Mouse (Mus musculus) urinary bladder, postnatal 25 days (tissue): ENCODE results near the gene Morn1.

Experiments
- DNase-seq: peaks from one replicate; pipeline ENCODE4 v3.0.0; 2022; ENCODE audit warnings: low spot score

Morn1 gene

DNA sequence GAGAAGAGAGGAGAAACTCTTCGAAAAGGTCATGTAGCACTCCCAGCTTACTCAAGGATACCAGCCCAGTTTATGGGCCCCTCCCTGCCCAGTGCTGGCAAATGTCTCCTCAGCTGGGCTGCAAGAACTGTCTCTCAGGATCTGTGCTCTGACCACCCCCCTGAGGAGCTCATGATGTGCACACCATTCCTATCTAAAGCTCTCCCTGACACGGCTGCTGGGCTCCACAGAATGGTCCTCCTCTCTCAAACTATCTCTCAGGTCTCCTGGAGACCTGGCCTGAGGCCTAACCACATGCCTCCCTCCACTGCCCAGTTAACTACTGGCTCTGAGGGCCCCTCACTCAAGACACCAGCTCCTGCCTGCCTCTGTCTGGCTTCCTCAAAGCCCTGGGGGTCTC, 53.8 kb downstream of the Morn1 start:
- no peak for DNase-seq

GRCm38 (mm10) chr4:155140795-155141265, 54.5 kb downstream of the Morn1 start:
- DNase-seq, result peak; percentile 62

- no peak for DNase-seq
Observed at GRCm38 (mm10) chr4:155142836-155143235, 56.5 kb downstream of the Morn1 start.

DNA sequence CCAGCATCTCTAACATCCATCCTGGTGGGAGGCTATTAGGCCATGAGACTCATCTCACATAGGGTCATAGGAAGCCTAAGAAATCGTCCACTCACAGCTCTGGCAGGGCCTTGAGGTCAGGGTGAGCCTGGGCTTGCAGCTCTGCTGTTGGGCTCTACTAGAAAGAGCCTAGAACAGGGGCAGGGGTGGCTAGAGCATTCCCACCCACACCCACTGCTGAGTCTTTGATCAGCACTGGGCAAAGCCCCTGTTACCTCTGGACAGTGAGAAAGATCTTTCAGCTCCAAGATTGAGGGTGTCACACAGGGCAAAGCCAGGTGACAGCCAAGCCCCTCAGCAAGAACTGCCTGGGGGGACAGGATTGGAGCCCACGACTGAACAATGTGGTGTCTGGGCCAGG, 57.0 kb downstream of the Morn1 start:
- DNase-seq, result no peak

DNA sequence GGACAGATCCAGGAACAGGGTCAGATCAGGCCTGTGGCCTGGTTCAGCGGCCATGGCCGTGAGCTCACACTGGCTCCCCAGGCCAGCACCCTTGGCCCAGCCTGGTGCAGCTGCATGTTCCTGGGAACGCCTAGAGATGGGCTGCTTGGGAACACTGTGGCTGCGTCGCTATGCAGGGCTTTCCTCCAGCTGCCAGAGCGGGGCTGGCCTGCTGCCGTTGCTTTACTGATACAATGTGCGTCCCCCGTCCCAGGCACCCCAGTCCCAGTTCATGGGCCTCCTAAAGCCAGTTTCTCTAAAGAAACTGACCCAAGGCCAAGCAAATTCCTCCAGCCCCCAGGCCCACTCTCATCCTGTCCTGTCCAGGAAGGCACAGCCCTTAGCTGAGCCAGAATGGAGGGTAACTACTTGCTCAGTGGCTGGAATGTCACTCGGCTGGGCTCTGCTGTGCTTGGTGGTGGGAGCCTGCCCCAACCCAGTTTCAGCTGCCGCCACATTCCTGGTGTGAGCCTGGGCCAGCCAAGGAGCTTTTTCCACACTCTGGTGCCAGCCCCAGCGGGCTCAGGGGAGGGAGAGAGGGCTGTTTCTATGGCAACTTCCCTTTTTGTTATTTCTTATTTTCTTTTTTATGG, 57.6 kb downstream of the Morn1 start:
- DNase-seq, result peak; percentile 41

- no peak for DNase-seq
Observed at GRCm38 (mm10) chr4:155144548-155145180, 58.3 kb downstream of the Morn1 start.

GRCm38 (mm10) chr4:155146107-155146823, 59.9 kb downstream of the Morn1 start:
- no peak for DNase-seq

- no peak for DNase-seq
Observed at GRCm38 (mm10) chr4:155148453-155148852, 62.1 kb downstream of the Morn1 start.

DNA sequence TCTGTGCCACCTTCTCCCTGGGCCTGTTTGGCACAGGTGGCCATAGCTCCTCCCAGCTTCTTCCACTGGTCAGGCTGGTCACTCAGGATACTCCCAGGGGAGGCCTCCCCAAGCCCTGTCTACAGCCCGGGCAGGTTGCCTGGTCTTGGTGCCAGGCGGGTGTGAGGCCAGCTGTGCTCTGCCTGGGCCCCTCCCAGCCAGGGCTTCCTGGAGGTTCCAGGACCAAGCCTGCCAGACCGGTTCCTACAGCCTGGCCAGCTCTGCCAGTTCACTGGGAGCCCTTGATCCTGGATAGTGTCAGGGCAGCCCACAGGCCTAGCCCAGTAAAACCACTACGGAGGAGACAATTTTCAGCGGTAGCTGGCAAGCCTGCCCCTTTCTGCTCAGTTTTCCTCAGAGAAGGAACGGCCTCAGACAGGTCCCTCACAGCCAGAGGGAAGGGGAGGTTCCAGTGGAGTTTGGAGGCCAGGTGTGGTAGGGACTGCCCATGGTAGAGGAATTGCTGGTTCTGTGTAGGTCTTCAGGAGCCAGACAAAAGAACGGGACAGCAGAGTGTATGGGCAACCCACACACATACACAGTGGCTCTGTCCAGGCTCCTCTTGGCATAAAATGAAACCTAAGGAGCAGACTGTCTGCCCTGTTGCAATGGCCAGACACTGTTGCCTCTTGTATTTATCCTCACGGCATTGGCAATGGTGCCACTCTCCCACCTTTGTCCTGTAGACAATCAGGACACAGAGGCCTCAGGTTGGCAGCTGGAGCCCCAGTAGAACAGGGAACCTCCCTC, 62.7 kb downstream of the Morn1 start:
- DNase-seq, result peak; percentile 83

- DNase-seq, result no peak
Observed at GRCm38 (mm10) chr4:155149941-155150275, 63.5 kb downstream of the Morn1 start.

DNA sequence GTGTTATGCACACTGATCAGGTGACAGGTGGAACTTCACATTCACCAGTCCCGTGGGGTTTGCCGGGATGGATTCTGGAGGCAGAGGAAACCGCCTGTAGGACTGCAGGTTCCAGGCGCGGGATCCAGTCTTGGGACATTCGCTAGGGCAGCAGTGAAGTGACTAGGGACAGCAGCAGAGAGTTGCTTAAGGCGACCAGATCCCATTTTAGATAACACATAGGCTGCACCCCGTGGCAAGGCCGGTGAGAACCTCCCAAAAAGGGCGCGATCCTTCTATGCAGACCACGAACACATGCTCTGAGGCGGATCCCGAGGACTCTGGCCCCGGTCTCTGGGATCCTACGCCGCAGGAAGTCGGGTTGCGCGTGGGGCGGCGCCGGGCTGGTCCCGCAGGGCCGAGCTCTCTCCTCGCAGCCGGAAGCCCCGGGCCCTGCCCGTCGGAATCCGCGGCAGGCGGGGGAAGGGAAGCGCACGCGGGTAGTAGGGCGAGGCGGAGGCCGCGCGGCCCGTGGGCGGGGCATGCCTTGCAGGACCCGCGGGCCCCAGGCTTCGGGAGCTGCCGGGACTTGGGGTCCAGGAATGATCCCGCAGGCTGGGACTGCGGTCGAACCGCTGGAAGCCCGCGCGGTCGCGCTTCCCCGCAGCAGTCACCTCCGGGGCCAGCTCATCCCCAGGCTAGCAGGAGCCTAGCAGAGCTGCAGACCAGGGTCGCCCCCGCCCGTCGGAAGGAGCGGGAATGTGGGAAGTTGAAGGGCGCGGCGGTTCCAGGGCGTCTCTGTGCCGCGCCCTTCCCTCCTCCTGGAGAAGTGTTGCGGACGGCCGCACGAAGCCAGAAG, 64.1 kb downstream of the Morn1 start:
- DNase-seq, result peak; percentile 88

GRCm38 (mm10) chr4:155151221-155151788, 64.9 kb downstream of the Morn1 start:
- no peak for DNase-seq

- DNase-seq, result no peak
Observed at GRCm38 (mm10) chr4:155151845-155152244, 65.5 kb downstream of the Morn1 start.

DNA sequence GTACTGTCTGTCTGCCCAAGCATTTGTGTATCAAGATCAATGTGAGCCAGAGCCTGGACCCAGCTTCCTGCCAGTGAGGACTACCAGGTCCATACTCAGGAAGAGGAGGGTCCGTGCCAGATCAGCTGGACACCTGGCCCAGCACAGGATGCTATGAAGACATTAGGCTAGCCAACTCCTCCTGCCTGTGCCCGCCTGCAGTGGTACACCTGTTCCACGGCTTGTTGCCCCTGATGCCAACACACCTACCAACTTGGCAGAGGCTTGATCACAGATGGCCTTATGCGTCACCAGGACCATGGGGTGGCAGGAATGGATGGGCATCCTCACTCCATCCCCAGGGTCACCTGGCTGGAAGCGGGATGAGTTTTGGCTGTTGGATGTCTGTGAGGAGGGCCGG, 66.1 kb downstream of the Morn1 start:
- DNase-seq, result no peak

DNA sequence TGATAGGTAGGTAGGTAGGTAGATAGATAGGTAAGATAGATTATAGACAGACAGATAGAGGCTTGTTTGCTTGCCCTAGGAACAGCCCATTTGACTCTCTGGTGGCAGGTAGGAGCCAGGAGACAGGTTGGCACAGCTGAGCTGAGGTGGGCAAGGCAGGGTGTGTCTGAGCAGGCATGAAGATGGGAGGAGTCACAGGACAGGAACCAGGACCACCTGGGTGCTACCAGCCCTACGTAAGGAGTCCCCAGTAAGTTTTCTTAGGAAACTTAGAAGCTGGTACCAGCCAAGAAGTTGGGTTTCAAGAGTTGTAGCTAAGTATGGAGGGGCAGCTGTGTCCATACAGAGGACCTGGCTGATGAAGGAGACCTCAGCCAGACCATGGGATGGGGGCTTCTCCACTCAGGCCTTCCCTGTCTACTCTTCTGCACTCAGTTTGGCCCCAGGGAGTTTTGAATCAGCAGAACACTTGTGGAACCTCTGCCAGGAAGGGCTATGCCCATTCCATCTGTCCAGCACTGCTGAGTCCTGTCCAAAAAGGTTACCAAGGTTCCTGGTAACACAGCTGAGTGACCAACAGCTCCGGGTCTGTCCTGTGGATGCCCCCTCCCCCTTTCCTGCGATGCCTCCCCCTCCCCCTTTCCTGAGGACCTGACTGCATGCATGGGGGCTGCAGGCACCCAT, 67.2 kb downstream of the Morn1 start:
- DNase-seq, result no peak

GRCm38 (mm10) chr4:155154986-155155385, 68.6 kb downstream of the Morn1 start:
- DNase-seq, result no peak

GRCm38 (mm10) chr4:155156734-155157133, 70.4 kb downstream of the Morn1 start:
- DNase-seq, result no peak

- no peak for DNase-seq
Observed at GRCm38 (mm10) chr4:155157871-155158542, 71.6 kb downstream of the Morn1 start.

DNA sequence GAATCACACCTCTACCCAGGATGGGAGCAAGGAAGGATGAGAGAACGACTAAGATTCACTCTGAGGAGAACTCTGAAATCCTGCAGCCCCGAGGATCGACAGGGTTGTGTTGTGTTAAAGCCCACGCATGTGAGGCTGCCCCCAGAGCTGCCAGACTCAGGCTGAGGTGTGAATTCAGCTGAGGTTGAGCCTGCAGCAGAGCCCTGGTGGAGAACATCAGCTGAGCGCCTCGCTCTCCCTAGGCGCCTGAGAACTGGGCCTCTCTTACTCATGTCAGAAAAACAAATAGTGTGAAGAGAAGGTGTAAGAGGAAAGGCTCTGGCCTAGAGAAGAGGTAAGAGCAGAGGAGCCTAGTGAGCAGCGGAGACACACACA, 72.2 kb downstream of the Morn1 start:
- DNase-seq, result no peak
